Mouse (Mus musculus): ENCODE data around the gene Gtf2ird1.
"Not testable (repeated sequence)": the region's sequence is repeated elsewhere in the genome, so short reads cannot be mapped to it uniquely, and the experiment has no call there.

Gene Gtf2ird1

GRCm38 (mm10) chr5:134456503-134456962, at the start of gene Gtf2ird1:
Gene Gtf2ird1, minus strand, starts transcription at chr5:134456716.
- in situ Hi-C loops (cut with MboI, MseI): no loop called here

- in situ Hi-C loops (cut with MboI, MseI): no loop called here
Measured at GRCm38 (mm10) chr5:134505810-134506292, 49.3 kb upstream of the Gtf2ird1 start.

GRCm38 (mm10) chr5:134502591-134502990, 46.1 kb upstream of the Gtf2ird1 start:
- in situ Hi-C loops (cut with MboI, MseI): no loop called here

GRCm38 (mm10) chr5:134501453-134501852, 44.9 kb upstream of the Gtf2ird1 start:
- in situ Hi-C loops (cut with MboI, MseI): no loop called here

- in situ Hi-C loops (cut with MboI, MseI): no loop called here
Measured at GRCm38 (mm10) chr5:134500681-134501080, 44.2 kb upstream of the Gtf2ird1 start.

GRCm38 (mm10) chr5:134500062-134500461, 43.5 kb upstream of the Gtf2ird1 start:
- in situ Hi-C loops (cut with MboI, MseI): no loop called here

GRCm38 (mm10) chr5:134497026-134497425, 40.5 kb upstream of the Gtf2ird1 start:
- in situ Hi-C loops (cut with MboI, MseI): loop anchor here (5.0 kb wide), 2 partner anchors 75 to 120 kb away; partner anchors contain the start of gene Lat2

- in situ Hi-C loops (cut with MboI, MseI): loop anchor here (5.0 kb wide), 2 partner anchors 77 to 122 kb away; partner anchors contain the start of gene Lat2
Measured at GRCm38 (mm10) chr5:134495796-134496195, 39.3 kb upstream of the Gtf2ird1 start.

- in situ Hi-C loops (cut with MboI, MseI): loop anchor here (5.0 kb wide), 1 partner anchor 208 kb away; no protein-coding TSS in a partner anchor
Measured at GRCm38 (mm10) chr5:134494142-134494541, 37.6 kb upstream of the Gtf2ird1 start.

GRCm38 (mm10) chr5:134492956-134493355, 36.4 kb upstream of the Gtf2ird1 start:
- in situ Hi-C loops (cut with MboI, MseI): loop anchor here (5.0 kb wide), 1 partner anchor 209 kb away; no protein-coding TSS in a partner anchor

GRCm38 (mm10) chr5:134491712-134492417, 35.3 kb upstream of the Gtf2ird1 start:
- in situ Hi-C loops (cut with MboI, MseI): loop anchor here (5.0 kb wide), 1 partner anchor 210 kb away; no protein-coding TSS in a partner anchor

GRCm38 (mm10) chr5:134491206-134491605, 34.7 kb upstream of the Gtf2ird1 start:
- in situ Hi-C loops (cut with MboI, MseI): loop anchor here (5.0 kb wide), 1 partner anchor 211 kb away; no protein-coding TSS in a partner anchor

GRCm38 (mm10) chr5:134490465-134490864, 33.9 kb upstream of the Gtf2ird1 start:
- in situ Hi-C loops (cut with MboI, MseI): loop anchor here (5.0 kb wide), 1 partner anchor 212 kb away; no protein-coding TSS in a partner anchor

GRCm38 (mm10) chr5:134489583-134489982, 33.1 kb upstream of the Gtf2ird1 start:
- in situ Hi-C loops (cut with MboI, MseI): no loop called here

- in situ Hi-C loops (cut with MboI, MseI): no loop called here
Measured at GRCm38 (mm10) chr5:134488596-134488995, 32.1 kb upstream of the Gtf2ird1 start.

GRCm38 (mm10) chr5:134488042-134488441, 31.5 kb upstream of the Gtf2ird1 start:
- in situ Hi-C loops (cut with MboI, MseI): no loop called here

GRCm38 (mm10) chr5:134485900-134486665, 29.6 kb upstream of the Gtf2ird1 start:
- in situ Hi-C loops (cut with MboI, MseI): no loop called here

- in situ Hi-C loops (cut with MboI, MseI): no loop called here
Measured at GRCm38 (mm10) chr5:134485183-134485730, 28.7 kb upstream of the Gtf2ird1 start.

- in situ Hi-C loops (cut with MboI, MseI): loop anchor here (5.0 kb wide), 2 partner anchors 101 to 291 kb away; no protein-coding TSS in a partner anchor
Measured at GRCm38 (mm10) chr5:134483291-134483690, 26.8 kb upstream of the Gtf2ird1 start.

GRCm38 (mm10) chr5:134482331-134482730, 25.8 kb upstream of the Gtf2ird1 start:
- in situ Hi-C loops (cut with MboI, MseI): loop anchor here (5.0 kb wide), 2 partner anchors 100 to 290 kb away; no protein-coding TSS in a partner anchor

- in situ Hi-C loops (cut with MboI, MseI): not testable (repeated sequence)
Measured at GRCm38 (mm10) chr5:134478886-134479285, 22.4 kb upstream of the Gtf2ird1 start.

All from T-helper 1 cell (primary cell).